Mouse (Mus musculus) hindbrain, embryonic 15.5 days (tissue): Measurements from ENCODE around the gene Hnf4a. TPM values are rescaled to one million over a fixed set of nuclear protein-coding genes. Genes with fewer than 3 reads are reported as not detected.
"Not testable (repeated sequence)": the region's sequence is repeated elsewhere in the genome, so short reads cannot be mapped to it uniquely, and the experiment has no call there.

ENCODE experiments used
- ATAC-seq: fragments of 200-750 bp; cut with Nextera tagmentation; 2 replicates; pipeline ENCODE4 v1.8.0; 2017; ENCODE audit warnings: low read depth, moderate number of reproducible peaks, moderate TSS enrichment; ENCODE audit not compliant: low FRiP score
- H3K27ac ChIP-seq: fragments of 300-500 bp; sonication (generic); replicated peaks from 2 replicates; pipeline ENCODE4 v1.5.1; 2015; ENCODE audit warnings: mild to moderate bottlenecking, inconsistent platforms
- H3K27me3 ChIP-seq: fragments of 300-500 bp; sonication (generic); 2 replicates; pipeline ENCODE4 v1.6.1; 2015; ENCODE audit warnings: control low read depth, inconsistent platforms
- H3K36me3 ChIP-seq: fragments of 300-500 bp; sonication (generic); 2 replicates; pipeline ENCODE4 v1.6.1; 2015; ENCODE audit warnings: control low read depth, inconsistent platforms
- H3K4me1 ChIP-seq: fragments of 300-500 bp; sonication (generic); replicated peaks from 2 replicates; pipeline ENCODE4 v1.6.1; 2015; ENCODE audit warnings: control low read depth, inconsistent platforms
- H3K4me2 ChIP-seq: fragments of 300-500 bp; sonication (generic); 2 replicates; pipeline ENCODE4 v1.6.1; 2015; ENCODE audit warnings: moderate library complexity, mild to moderate bottlenecking, inconsistent platforms
- H3K4me3 ChIP-seq: fragments of 300-500 bp; sonication (generic); 2 replicates; pipeline ENCODE4 v1.5.1; 2015; ENCODE audit warnings: mild to moderate bottlenecking, inconsistent platforms
- H3K9ac ChIP-seq: fragments of 300-500 bp; sonication (generic); 2 replicates; pipeline ENCODE4 v1.6.1; 2015; ENCODE audit warnings: inconsistent platforms
- H3K9me3 ChIP-seq: fragments of 300-500 bp; sonication (generic); 2 replicates; pipeline ENCODE4 v1.6.1; 2016; ENCODE audit warnings: control low read depth, inconsistent platforms
- WGBS: fragments of 180-500 bp; shearing (Covaris S2); methylation state at CpG from one replicate; pipeline ENCODE4 v1.1.7; 2015; 5-methylcytosine and 5-hydroxymethylcytosine counted together
- polyA plus RNA-seq: library from polyadenylated mRNA; unstranded; fragments of >200 nt; fragmentation: Nextera tagmentation; extraction: Ambion mirVana; gene quantifications from 2 replicates; pipeline ENCODE4 v1.2.1, GENCODE M21; 2015

Hnf4a gene
- polyA plus RNA-seq: 0.17 TPM in 1 of 2 replicates, not detected in the other

GRCm38 (mm10) chr2:163506300-163507004, at the start of gene Hnf4a:
TSS of gene Hnf4a (plus strand) at chr2:163506808.
- 89% methylated on average over 10 of the region's 10 CpGs for WGBS
- Histone ChIP-seq H3K4me1 (no peaks in the 10 kb centered on the region), H3K36me3 (no peaks in the 10 kb centered on the region), H3K9me3 (no peaks in the 10 kb centered on the region), H3K27ac (no peak within 1 kb of the TSS), H3K4me3 (no peak within 1 kb of the TSS), H3K27me3 (no peaks in the 10 kb centered on the region), H3K4me2 (no peak within 1 kb of the TSS), H3K9ac (no peak within 1 kb of the TSS)
- ATAC-seq: no peak

DNA sequence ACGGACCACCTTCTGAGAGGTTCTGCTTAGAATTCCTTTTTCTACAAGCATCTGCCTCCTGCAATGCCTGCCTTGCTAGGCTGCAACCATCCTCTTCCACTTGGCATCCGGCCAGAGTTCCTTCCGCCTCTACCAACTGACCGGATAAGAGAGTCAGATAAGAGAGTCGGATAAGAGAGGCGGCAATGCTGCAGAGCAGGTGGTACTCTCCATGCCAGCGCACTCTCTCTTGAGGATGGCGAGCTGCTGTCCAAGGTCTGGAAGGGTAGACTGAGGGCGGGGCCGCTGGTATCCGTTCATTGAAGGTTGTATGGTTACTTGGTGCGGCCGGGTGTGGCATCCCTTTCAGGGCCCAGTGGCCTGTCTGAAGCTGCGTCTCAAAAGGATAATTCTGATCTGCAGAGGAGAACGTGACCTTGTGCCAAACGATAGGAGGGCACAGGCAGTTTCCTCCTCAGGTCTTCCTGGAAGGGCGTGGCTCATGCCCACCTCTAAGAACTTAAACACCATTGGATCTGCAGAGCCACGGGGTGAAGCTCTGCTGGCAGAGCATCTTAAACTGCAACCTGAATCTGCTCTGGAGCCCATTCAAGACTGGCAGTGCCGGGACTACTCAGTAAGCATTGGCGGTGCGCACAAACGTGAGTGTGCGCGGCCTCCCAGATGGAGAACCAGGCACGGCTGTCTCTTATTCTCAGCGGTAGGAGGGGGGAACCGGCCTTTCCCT, 47.9 kb upstream of the Hnf4a start:
- peak overlapping the region; percentile 49 for H3K27ac ChIP-seq
- H3K36me3 ChIP-seq: peaks cover 17% of the 10 kb centered on the region
- peak overlapping the region; percentile 42 for H3K4me2 ChIP-seq
- 0 out of 2 replicates have a peak, but pooled peaks have one; percentile 33 for ATAC-seq
- no peaks in the 10 kb centered on the region for H3K9me3 ChIP-seq
- peaks cover 12% of the 10 kb centered on the region; the same call in 1 of the 2 replicates for H3K4me1 ChIP-seq
- 50% methylated on average over 27 of the region's 27 CpGs for WGBS
- no peaks in the 10 kb centered on the region for H3K27me3 ChIP-seq
- no peak overlapping the region for H3K9ac ChIP-seq
- no peak overlapping the region for H3K4me3 ChIP-seq

DNA sequence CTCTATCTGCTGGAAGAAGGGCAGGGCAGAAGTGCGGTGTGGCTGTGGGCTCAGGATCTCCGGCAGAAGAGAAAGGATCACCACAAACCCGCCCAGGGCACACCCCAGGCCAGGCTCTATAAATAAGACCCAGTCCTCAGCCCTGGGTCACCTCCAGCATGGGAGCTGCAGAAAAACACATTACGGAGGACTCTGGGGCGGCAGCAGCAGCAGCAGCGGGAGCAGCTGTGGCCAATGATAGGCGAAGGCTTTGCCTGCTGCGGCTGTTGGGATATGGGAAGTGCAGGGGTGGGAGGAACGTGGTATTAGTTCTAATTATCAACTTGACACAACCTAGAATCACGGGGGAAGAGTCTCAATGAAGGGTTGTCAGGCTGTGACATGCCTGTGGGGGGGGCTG, 47.2 kb upstream of the Hnf4a start:
- H3K9ac ChIP-seq: no peak overlapping the region
- no peak overlapping the region for H3K4me3 ChIP-seq
- H3K4me1 ChIP-seq: peaks cover 12% of the 10 kb centered on the region; the same call in 1 of the 2 replicates
- H3K9me3 ChIP-seq: no peaks in the 10 kb centered on the region
- H3K27ac ChIP-seq: peak overlapping the region; percentile 49
- peak; percentile 55 for ATAC-seq
- H3K27me3 ChIP-seq: no peaks in the 10 kb centered on the region
- 27% methylated on average over 10 of the region's 10 CpGs for WGBS
- peaks cover 11% of the 10 kb centered on the region for H3K36me3 ChIP-seq
- peak overlapping the region; percentile 42 for H3K4me2 ChIP-seq

- Histone ChIP-seq H3K9me3 (no peaks in the 10 kb centered on the region), H3K27me3 (no peaks in the 10 kb centered on the region), H3K4me1 (peaks cover 12% of the 10 kb centered on the region; the same call in 1 of the 2 replicates), H3K9ac (no peak overlapping the region), H3K27ac (no peak overlapping the region), H3K4me2 (no peak overlapping the region), H3K4me3 (no peak overlapping the region), H3K36me3 (no peaks in the 10 kb centered on the region)
- 94% methylated on average over 8 of the region's 8 CpGs for WGBS
- ATAC-seq: no peak
Measured at GRCm38 (mm10) chr2:163460622-163461021, 46.0 kb upstream of the Hnf4a start.

DNA sequence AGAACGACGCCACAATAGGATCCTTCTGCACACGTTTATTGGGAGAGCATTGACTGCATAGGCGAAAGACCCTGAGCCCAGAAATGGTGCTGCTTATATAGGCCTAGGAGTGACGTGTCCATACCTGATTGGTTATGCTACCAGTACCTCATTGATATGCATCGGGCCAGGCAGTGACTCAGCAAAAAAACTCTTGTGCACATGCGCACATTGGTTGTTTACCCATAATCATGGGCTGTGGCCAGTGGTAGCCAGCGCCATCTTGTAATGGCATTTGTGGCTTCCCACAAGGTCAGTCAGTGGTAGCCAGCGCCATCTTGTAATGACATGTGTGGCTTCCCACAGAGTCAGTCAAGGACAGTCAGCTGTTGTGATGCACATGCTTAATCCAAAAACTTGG, 45.3 kb upstream of the Hnf4a start:
- not testable (repeated sequence) for H3K27me3 ChIP-seq, H3K27ac ChIP-seq, H3K9ac ChIP-seq, H3K9me3 ChIP-seq, ATAC-seq, H3K36me3 ChIP-seq, H3K4me3 ChIP-seq, H3K4me2 ChIP-seq
- 93% methylated on average over 9 of the region's 9 CpGs for WGBS
- H3K4me1 ChIP-seq: peaks cover 12% of the 10 kb centered on the region; the same call in 1 of the 2 replicates

DNA sequence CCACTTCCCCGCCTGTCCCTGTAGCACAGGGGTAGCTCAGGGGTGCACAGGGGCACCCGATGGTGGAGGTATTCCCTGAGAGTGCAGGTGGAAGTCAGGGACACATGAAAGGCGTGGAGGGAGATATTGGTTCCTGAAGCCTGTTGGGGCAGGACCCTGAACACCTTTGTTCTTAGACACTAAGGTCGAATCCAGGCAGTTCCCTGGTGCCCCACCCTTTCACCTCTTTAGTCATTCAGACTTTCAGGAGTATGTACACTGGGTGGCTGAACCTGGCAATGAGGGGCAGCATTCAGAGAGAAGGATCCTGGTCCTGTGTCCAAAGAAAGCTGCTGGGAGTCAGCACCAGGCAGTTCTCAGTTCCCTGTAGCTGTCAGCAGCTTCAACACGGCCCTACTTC, 44.2 kb upstream of the Hnf4a start:
- H3K9me3 ChIP-seq: no peaks in the 10 kb centered on the region
- WGBS: 89% methylated on average over 5 of the region's 5 CpGs
- H3K4me2 ChIP-seq: no peak overlapping the region
- H3K36me3 ChIP-seq: 0 out of 2 replicates have a peak, but pooled peaks cover 4% of the 10 kb centered on the region
- H3K4me3 ChIP-seq: no peak overlapping the region
- H3K27me3 ChIP-seq: no peaks in the 10 kb centered on the region
- H3K4me1 ChIP-seq: peaks cover 12% of the 10 kb centered on the region; the same call in 1 of the 2 replicates
- no peak overlapping the region for H3K27ac ChIP-seq
- ATAC-seq: no peak
- no peak overlapping the region for H3K9ac ChIP-seq

DNA sequence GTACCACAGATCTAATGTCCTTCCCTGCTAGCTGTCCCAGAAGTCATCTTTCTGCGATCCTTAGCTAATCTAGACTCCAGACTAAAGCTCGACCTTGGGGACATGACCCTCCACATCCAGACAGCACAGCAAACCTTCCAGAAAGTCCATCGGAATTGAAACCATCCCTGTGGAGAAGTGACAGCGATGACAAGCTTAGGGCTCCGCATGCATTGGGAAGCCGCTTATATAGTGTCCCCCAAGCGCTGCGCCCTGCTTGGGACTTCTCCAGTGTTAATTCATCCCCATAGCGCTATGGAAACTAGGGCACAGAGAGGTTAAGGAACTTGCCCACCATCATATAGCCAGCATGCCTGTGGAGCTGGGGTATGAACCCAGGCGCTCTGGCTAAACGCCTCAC, 43.8 kb upstream of the Hnf4a start:
- Histone ChIP-seq H3K27ac (no peak overlapping the region), H3K36me3 (0 out of 2 replicates have a peak, but pooled peaks cover 4% of the 10 kb centered on the region), H3K4me1 (peaks cover 12% of the 10 kb centered on the region; the same call in 1 of the 2 replicates), H3K4me2 (no peak overlapping the region), H3K27me3 (no peaks in the 10 kb centered on the region), H3K4me3 (no peak overlapping the region), H3K9ac (no peak overlapping the region), H3K9me3 (no peaks in the 10 kb centered on the region)
- ATAC-seq: no peak
- WGBS: 73% methylated on average over 11 of the region's 11 CpGs

DNA sequence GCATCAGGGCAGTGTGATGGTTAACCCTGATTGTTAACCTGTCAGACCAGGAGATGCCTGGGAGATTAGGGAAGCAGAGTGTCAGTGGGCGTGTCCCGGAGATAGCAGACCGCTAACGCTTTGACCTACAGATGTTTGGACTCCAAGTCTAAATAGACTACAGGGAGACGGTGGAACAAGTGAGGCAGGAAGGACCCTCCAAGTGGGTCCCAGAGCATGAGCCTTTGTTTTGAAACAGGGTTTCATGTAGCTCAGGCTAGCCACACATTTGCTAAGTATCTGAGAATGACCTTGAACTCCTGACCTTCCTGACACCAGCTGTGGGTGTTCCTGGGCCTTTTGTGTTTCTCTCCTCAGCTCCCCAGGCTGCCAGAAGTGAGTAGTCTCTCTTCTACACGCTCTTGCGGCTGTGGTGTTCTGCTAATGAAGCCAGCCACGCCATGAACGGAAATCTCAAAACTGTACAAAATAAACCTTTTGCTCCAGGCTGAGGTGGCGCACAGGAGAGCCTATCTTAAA, 43.3 kb upstream of the Hnf4a start:
- no peaks in the 10 kb centered on the region for H3K9me3 ChIP-seq
- 0 out of 2 replicates have a peak, but pooled peaks cover 7% of the 10 kb centered on the region for H3K36me3 ChIP-seq
- H3K27me3 ChIP-seq: no peaks in the 10 kb centered on the region
- no peak overlapping the region for H3K27ac ChIP-seq
- no peak overlapping the region for H3K4me2 ChIP-seq
- H3K9ac ChIP-seq: no peak overlapping the region
- no peak for ATAC-seq
- H3K4me3 ChIP-seq: no peak overlapping the region
- WGBS: 62% methylated on average over 10 of the region's 10 CpGs
- peaks cover 12% of the 10 kb centered on the region; the same call in 1 of the 2 replicates for H3K4me1 ChIP-seq

DNA sequence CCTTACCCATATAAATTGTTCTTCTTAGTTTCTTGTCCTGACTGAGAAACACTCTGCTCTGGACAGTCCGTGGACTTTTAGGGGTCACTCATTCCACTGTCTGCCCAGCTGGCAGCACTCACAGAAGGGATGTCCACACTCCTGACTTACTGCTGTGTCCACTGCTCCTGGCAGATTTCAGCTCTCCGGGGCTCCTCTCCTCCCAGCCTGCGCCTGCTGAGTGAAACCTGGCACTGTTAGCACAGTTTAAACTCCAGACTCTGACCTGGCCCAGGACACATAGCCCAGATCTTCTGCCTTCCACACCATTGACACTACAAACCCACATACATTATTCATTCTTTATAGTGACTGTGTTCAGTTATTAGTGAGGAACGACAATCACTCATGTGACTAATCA, 42.6 kb upstream of the Hnf4a start:
- H3K4me1 ChIP-seq: peaks cover 8% of the 10 kb centered on the region; the same call in 1 of the 2 replicates
- no peak overlapping the region for H3K4me3 ChIP-seq
- H3K27ac ChIP-seq: no peak overlapping the region
- ATAC-seq: no peak
- 68% methylated on average over 4 of the region's 4 CpGs for WGBS
- H3K4me2 ChIP-seq: no peak overlapping the region
- H3K27me3 ChIP-seq: no peaks in the 10 kb centered on the region
- H3K36me3 ChIP-seq: peaks cover 13% of the 10 kb centered on the region; the same call in 1 of the 2 replicates
- H3K9ac ChIP-seq: no peak overlapping the region
- no peaks in the 10 kb centered on the region for H3K9me3 ChIP-seq

GRCm38 (mm10) chr2:163464562-163464961, 42.0 kb upstream of the Hnf4a start:
- Histone ChIP-seq H3K4me2 (no peak overlapping the region), H3K9me3 (no peaks in the 10 kb centered on the region), H3K4me3 (no peak overlapping the region), H3K27me3 (no peaks in the 10 kb centered on the region), H3K4me1 (0 out of 2 replicates have a peak, but pooled peaks cover 3% of the 10 kb centered on the region), H3K9ac (no peak overlapping the region), H3K36me3 (peaks cover 18% of the 10 kb centered on the region; the same call in 1 of the 2 replicates), H3K27ac (no peak overlapping the region)
- no peak for ATAC-seq
- WGBS: 73% methylated on average over 6 of the region's 6 CpGs

- Histone ChIP-seq H3K27me3 (no peaks in the 10 kb centered on the region), H3K9ac (no peak overlapping the region), H3K9me3 (no peaks in the 10 kb centered on the region), H3K4me1 (peaks cover 9% of the 10 kb centered on the region), H3K4me2 (no peak overlapping the region), H3K27ac (no peak overlapping the region), H3K4me3 (no peak overlapping the region), H3K36me3 (peaks cover 20% of the 10 kb centered on the region; the same call in 1 of the 2 replicates)
- WGBS: 78% methylated on average over 8 of the region's 8 CpGs
- ATAC-seq: no peak
Measured at GRCm38 (mm10) chr2:163466771-163467170, 39.8 kb upstream of the Hnf4a start.

GRCm38 (mm10) chr2:163467585-163467984, 39.0 kb upstream of the Hnf4a start:
- no peaks in the 10 kb centered on the region for H3K9me3 ChIP-seq
- 93% methylated on average over 6 of the region's 6 CpGs for WGBS
- H3K4me2 ChIP-seq: no peak overlapping the region
- no peak overlapping the region for H3K4me3 ChIP-seq
- H3K27me3 ChIP-seq: no peaks in the 10 kb centered on the region
- no peak overlapping the region for H3K27ac ChIP-seq
- peaks cover 20% of the 10 kb centered on the region; the same call in 1 of the 2 replicates for H3K36me3 ChIP-seq
- peaks cover 10% of the 10 kb centered on the region for H3K4me1 ChIP-seq
- ATAC-seq: no peak
- no peak overlapping the region for H3K9ac ChIP-seq
